Mouse (Mus musculus): Measurements from ENCODE around the gene Akap13. TPM values are rescaled to one million over a fixed set of nuclear protein-coding genes. Genes with fewer than 3 reads are reported as not detected.
A peak's percentile ranks its signal among the peaks of the same experiment; 100 is the strongest.
"Not testable (repeated sequence)": the region's sequence is repeated elsewhere in the genome, so short reads cannot be mapped to it uniquely, and the experiment has no call there.

The Akap13 gene
- polyA plus RNA-seq, 1 experiment from 2014 or later, result 32.1 TPM

- H3K9me3 ChIP-seq (ENCODE audit: control insufficient read depth, low read length); H3K36me3 ChIP-seq (ENCODE audit: control insufficient read depth, insufficient read depth, low read length); ATAC-seq (ENCODE audit: low FRiP score); H3K27me3 ChIP-seq (ENCODE audit: control insufficient read depth, insufficient read depth, low read length); H3K9ac ChIP-seq (ENCODE audit: low read depth, low read length); H3K27ac ChIP-seq (ENCODE audit: low read depth, low read length); H3K4me3 ChIP-seq (ENCODE audit: low read depth, low read length); H3K4me1 ChIP-seq (replicated peaks; ENCODE audit: control insufficient read depth, insufficient read depth, low read length); DNase-seq (ENCODE audit: low spot score); H3K4me2 ChIP-seq (replicated peaks; ENCODE audit: low read depth, low read length): not testable (repeated sequence)
- WGBS, result 79% methylated on average over 4 of the region's 4 CpGs
These were observed 305.5 kb downstream of the Akap13 start for GRCm38 (mm10) chr7:75760661-75761319.

GRCm38 (mm10) chr7:75762225-75762624 lies 306.9 kb downstream of the Akap13 start:
- H3K36me3 ChIP-seq (ENCODE audit: control insufficient read depth, insufficient read depth, low read length); H3K4me1 ChIP-seq (replicated peaks; ENCODE audit: control insufficient read depth, insufficient read depth, low read length); H3K27ac ChIP-seq (ENCODE audit: low read depth, low read length); ATAC-seq (ENCODE audit: low FRiP score); H3K9ac ChIP-seq (ENCODE audit: low read depth, low read length); H3K4me2 ChIP-seq (replicated peaks; ENCODE audit: low read depth, low read length); H3K4me3 ChIP-seq (ENCODE audit: low read depth, low read length); DNase-seq (ENCODE audit: low spot score); H3K27me3 ChIP-seq (ENCODE audit: control insufficient read depth, insufficient read depth, low read length); H3K9me3 ChIP-seq (ENCODE audit: control insufficient read depth, low read length): not testable (repeated sequence)
- WGBS, result 73% methylated on average over 2 of the region's 2 CpGs

DNA sequence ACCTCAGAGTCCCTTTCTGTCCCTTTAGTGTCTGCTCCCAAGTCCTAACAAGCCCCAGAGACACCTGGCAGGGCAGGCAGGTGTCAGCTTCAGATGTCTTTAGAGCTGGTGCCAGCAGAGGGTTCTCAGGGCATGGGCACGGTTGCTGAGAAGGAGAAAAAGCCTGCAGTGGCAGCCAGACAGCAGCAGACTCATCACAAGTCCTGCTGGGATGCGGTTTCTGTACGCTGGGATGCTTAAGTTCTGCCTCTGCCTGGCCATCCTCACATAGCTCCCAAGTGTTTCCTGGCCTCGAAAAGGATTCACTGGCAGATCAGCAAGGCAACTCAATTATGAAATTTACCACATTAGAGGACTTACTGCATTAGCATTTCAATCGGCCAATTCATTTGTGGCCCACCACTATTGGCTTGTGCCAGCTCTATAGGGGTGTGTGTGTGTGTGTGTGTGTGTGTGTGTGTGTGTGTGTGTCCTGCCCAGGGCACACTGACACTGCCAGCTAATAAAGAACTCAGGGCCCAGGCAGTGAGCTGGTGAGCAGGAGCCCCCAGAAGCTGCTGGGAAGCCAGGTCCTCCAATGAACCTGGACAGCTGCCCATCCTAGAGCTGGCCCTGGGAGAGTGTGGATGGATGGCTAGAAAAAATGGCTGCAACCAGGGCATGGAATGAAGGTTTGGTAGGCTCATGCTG lies 311.9 kb downstream of the Akap13 start:
- not testable (repeated sequence) for H3K27me3 ChIP-seq (ENCODE audit: control insufficient read depth, insufficient read depth, low read length); H3K4me3 ChIP-seq (ENCODE audit: low read depth, low read length); H3K27ac ChIP-seq (ENCODE audit: low read depth, low read length); H3K36me3 ChIP-seq (ENCODE audit: control insufficient read depth, insufficient read depth, low read length); H3K4me1 ChIP-seq (replicated peaks; ENCODE audit: control insufficient read depth, insufficient read depth, low read length); H3K9ac ChIP-seq (ENCODE audit: low read depth, low read length); H3K9me3 ChIP-seq (ENCODE audit: control insufficient read depth, low read length); ATAC-seq (ENCODE audit: low FRiP score); DNase-seq (ENCODE audit: low spot score); H3K4me2 ChIP-seq (replicated peaks; ENCODE audit: low read depth, low read length)
- 88% methylated on average over 1 of the region's 5 CpGs for WGBS

DNA sequence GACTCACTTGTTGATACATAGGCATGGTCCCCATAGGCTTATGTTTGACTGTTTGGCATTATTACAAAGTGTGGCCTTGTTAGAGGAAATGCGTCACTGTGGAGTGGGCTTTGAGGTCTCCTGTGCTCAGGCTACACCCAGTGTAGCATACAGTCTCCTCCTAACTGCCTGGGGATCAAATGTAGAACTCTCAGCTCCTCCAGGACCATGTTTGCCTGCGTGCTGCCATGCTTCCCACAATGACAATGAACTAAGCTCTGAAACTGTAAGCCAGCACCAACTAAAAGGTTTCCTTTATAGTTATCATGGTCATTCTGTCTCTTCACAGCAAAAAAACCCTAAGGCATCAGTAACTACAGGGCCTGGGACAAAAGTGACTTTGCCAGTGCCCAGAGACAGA lies 312.8 kb downstream of the Akap13 start:
- no peak overlapping the region for H3K4me2 ChIP-seq (replicated peaks; ENCODE audit: low read depth, low read length)
- H3K4me3 ChIP-seq (ENCODE audit: low read depth, low read length), result no peak overlapping the region
- no peaks in the 10 kb centered on the region for H3K36me3 ChIP-seq (ENCODE audit: control insufficient read depth, insufficient read depth, low read length)
- DNase-seq (ENCODE audit: low spot score), result no peak
- no peaks in the 10 kb centered on the region for H3K4me1 ChIP-seq (replicated peaks; ENCODE audit: control insufficient read depth, insufficient read depth, low read length)
- H3K27me3 ChIP-seq (ENCODE audit: control insufficient read depth, insufficient read depth, low read length), result no peaks in the 10 kb centered on the region
- 90% methylated on average over 2 of the region's 2 CpGs for WGBS
- no peak for ATAC-seq (ENCODE audit: low FRiP score)
- no peak overlapping the region for H3K9ac ChIP-seq (ENCODE audit: low read depth, low read length)
- H3K27ac ChIP-seq (ENCODE audit: low read depth, low read length), result no peak overlapping the region
- H3K9me3 ChIP-seq (ENCODE audit: control insufficient read depth, low read length), result no peaks in the 10 kb centered on the region

- DNase-seq (ENCODE audit: low spot score), result no peak
- H3K9ac ChIP-seq (ENCODE audit: low read depth, low read length), result no peak overlapping the region
- ATAC-seq (ENCODE audit: low FRiP score), result no peak
- WGBS, result 85% methylated on average over 9 of the region's 9 CpGs
- H3K9me3 ChIP-seq (ENCODE audit: control insufficient read depth, low read length), result no peaks in the 10 kb centered on the region
- H3K36me3 ChIP-seq (ENCODE audit: control insufficient read depth, insufficient read depth, low read length), result no peaks in the 10 kb centered on the region
- no peaks in the 10 kb centered on the region for H3K27me3 ChIP-seq (ENCODE audit: control insufficient read depth, insufficient read depth, low read length)
- no peak overlapping the region for H3K27ac ChIP-seq (ENCODE audit: low read depth, low read length)
- no peaks in the 10 kb centered on the region for H3K4me1 ChIP-seq (replicated peaks; ENCODE audit: control insufficient read depth, insufficient read depth, low read length)
- no peak overlapping the region for H3K4me3 ChIP-seq (ENCODE audit: low read depth, low read length)
- H3K4me2 ChIP-seq (replicated peaks; ENCODE audit: low read depth, low read length), result no peak overlapping the region
These were observed 314.6 kb downstream of the Akap13 start for GRCm38 (mm10) chr7:75769909-75770308.

- H3K27ac ChIP-seq (ENCODE audit: low read depth, low read length); H3K36me3 ChIP-seq (ENCODE audit: control insufficient read depth, insufficient read depth, low read length); H3K9me3 ChIP-seq (ENCODE audit: control insufficient read depth, low read length); H3K4me1 ChIP-seq (replicated peaks; ENCODE audit: control insufficient read depth, insufficient read depth, low read length); H3K4me3 ChIP-seq (ENCODE audit: low read depth, low read length); ATAC-seq (ENCODE audit: low FRiP score); H3K9ac ChIP-seq (ENCODE audit: low read depth, low read length); H3K4me2 ChIP-seq (replicated peaks; ENCODE audit: low read depth, low read length); DNase-seq (ENCODE audit: low spot score); H3K27me3 ChIP-seq (ENCODE audit: control insufficient read depth, insufficient read depth, low read length): not testable (repeated sequence)
- WGBS, result 94% methylated on average over 18 of the region's 18 CpGs
These were observed 319.1 kb downstream of the Akap13 start for GRCm38 (mm10) chr7:75774095-75775078.

DNA sequence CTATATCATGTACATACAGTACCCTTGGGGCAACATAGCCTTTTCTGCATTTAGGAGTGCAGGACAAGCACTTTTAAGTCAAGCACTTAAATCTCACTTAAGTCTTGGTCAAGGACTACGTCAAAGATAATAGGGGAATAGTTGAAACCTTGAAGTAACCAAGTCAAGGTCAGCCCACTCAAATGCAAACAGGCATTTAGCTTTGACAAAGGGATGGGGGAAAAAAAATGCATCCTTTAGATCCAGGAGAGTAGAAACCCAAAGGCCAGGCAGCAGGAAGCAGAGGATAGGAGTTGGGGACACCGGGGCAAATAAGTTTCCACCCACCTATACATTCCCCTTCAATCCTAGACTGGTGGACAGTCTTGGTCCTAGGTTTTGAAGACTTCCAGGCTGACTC lies 322.7 kb downstream of the Akap13 start:
- no peaks in the 10 kb centered on the region for H3K36me3 ChIP-seq (ENCODE audit: control insufficient read depth, insufficient read depth, low read length)
- no peak overlapping the region for H3K9ac ChIP-seq (ENCODE audit: low read depth, low read length)
- no peaks in the 10 kb centered on the region for H3K4me1 ChIP-seq (replicated peaks; ENCODE audit: control insufficient read depth, insufficient read depth, low read length)
- no peaks in the 10 kb centered on the region for H3K27me3 ChIP-seq (ENCODE audit: control insufficient read depth, insufficient read depth, low read length)
- DNase-seq (ENCODE audit: low spot score), result no peak
- no peaks in the 10 kb centered on the region for H3K9me3 ChIP-seq (ENCODE audit: control insufficient read depth, low read length)
- H3K27ac ChIP-seq (ENCODE audit: low read depth, low read length), result no peak overlapping the region
- 92% methylated on average over 2 of the region's 2 CpGs for WGBS
- H3K4me2 ChIP-seq (replicated peaks; ENCODE audit: low read depth, low read length), result no peak overlapping the region
- no peak for ATAC-seq (ENCODE audit: low FRiP score)
- H3K4me3 ChIP-seq (ENCODE audit: low read depth, low read length), result no peak overlapping the region

GRCm38 (mm10) chr7:75780812-75781211 lies 325.5 kb downstream of the Akap13 start:
- no peak overlapping the region for H3K27ac ChIP-seq (ENCODE audit: low read depth, low read length)
- DNase-seq (ENCODE audit: low spot score), result no peak
- no peaks in the 10 kb centered on the region for H3K36me3 ChIP-seq (ENCODE audit: control insufficient read depth, insufficient read depth, low read length)
- H3K4me2 ChIP-seq (replicated peaks; ENCODE audit: low read depth, low read length), result peak overlapping the region; percentile 48
- H3K4me1 ChIP-seq (replicated peaks; ENCODE audit: control insufficient read depth, insufficient read depth, low read length), result no peaks in the 10 kb centered on the region
- no peak for ATAC-seq (ENCODE audit: low FRiP score)
- H3K4me3 ChIP-seq (ENCODE audit: low read depth, low read length), result no peak overlapping the region
- H3K9ac ChIP-seq (ENCODE audit: low read depth, low read length), result no peak overlapping the region
- no peaks in the 10 kb centered on the region for H3K9me3 ChIP-seq (ENCODE audit: control insufficient read depth, low read length)
- 48% methylated on average over 2 of the region's 5 CpGs for WGBS
- H3K27me3 ChIP-seq (ENCODE audit: control insufficient read depth, insufficient read depth, low read length), result no peaks in the 10 kb centered on the region

Measured in hindbrain, embryonic 11.5 days (tissue).